Mouse (Mus musculus) heart, postnatal 14 days (tissue): ENCODE results near the gene Dach2. TPM values are rescaled to one million over a fixed set of nuclear protein-coding genes. Genes with fewer than 3 reads are reported as not detected.

Experiments used
- total RNA-seq, 2 experiments: library from RNA; stranded (reverse); gene quantifications; 2 replicates each; pipeline ENCODE4 v1.2.3; 2021

The Dach2 gene
- total RNA-seq, 2 experiments from 2014 or later: not detected

Other genes starting within 250 kb of the Dach2 start
- 10 to 100 TPM; 11.6 to 12.1 TPM for gene Chm, start 112.0 kb upstream of the Dach2 start, total RNA-seq